ENCODE assay signal across 8 mouse cellular contexts in the genomic region with DNA sequence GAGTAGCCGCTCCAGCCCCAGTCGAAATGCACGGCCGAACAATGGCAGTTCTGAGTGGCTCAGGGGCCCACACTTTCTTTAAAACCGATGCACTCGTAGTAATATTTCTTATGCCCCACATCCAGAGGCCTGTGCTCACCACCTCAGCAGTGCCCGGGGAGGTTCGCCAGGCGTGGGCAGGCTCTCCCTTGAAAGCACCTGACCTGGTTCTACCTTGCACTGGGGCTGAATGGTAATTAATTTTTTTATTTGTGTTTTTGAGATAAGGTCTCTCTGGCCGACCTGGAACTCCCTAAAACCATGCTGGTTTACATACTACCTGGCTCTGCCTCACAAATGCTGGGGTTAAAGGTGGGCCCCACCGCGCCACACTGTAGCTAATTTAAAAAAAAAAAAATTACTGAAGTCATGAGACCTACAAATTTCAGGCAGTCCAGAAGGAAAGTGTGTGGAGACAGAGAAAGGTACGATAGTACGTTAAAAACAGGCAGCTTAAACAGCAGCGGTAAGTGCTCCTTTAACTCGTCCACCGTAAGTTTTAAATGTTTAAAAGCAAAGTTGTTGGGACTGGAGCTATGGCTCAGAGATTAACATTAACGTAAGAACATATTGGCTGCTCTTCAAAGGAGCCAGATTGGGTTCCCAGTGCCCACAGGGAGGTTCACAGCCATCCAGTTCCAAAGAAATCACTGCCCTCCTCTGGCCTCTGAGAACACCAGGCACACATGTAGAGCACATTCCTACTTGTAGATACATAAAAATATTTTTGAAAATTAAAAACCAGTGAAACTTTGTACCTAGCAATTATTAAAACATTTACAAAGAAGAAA. TPM values are rescaled to one million over a fixed set of nuclear protein-coding genes. Genes with fewer than 3 reads are reported as not detected.
A peak's percentile ranks its signal among the peaks of the same experiment; 100 is the strongest.
DNase-seq lines count a peak whose midpoint lies in the region; ATAC-seq lines count a peak whose summit lies in the region.

No protein-coding gene starts in this region.

- H3K4me1 ChIP-seq in forebrain, embryonic 16.5 days (replicated peaks; ENCODE audit: control insufficient read depth, insufficient read depth, low read length) = peaks cover 19% of the 10 kb centered on the region
- H3K4me1 ChIP-seq in midbrain, embryonic 10.5 days = peaks cover 37% of the 10 kb centered on the region

- H3K4me2 ChIP-seq in forebrain, embryonic 16.5 days (ENCODE audit: low read length) = peak overlapping the region; percentile 90

- H3K36me3 ChIP-seq in forebrain, embryonic 16.5 days (ENCODE audit: control insufficient read depth, insufficient read depth) = no peaks in the 10 kb centered on the region
- no peaks in the 10 kb centered on the region for H3K36me3 ChIP-seq in midbrain, embryonic 10.5 days

- H3K27me3 ChIP-seq in forebrain, embryonic 16.5 days (replicated peaks; ENCODE audit: control insufficient read depth, insufficient read depth, low read length) = no peaks in the 10 kb centered on the region
- H3K27me3 ChIP-seq in midbrain, embryonic 10.5 days (ENCODE audit: low read depth, poor library complexity, severe bottlenecking) = no peaks in the 10 kb centered on the region

- peak; percentile 20 for DNase-seq in kidney, adult 9 months
- DNase-seq in kidney, postnatal 4 days = no peak
- DNase-seq in R1 (ENCODE audit: low read depth, low spot score) = peak; percentile 20
- DNase-seq in midbrain, embryonic 10.5 days (ENCODE audit: low spot score) = no peak
- no peak for DNase-seq in B cell, adult 2 months
- no peak for DNase-seq in layer of hippocampus, postnatal 14 days (ENCODE audit: low spot score in 2 of 2)

- H3K4me3 ChIP-seq in forebrain, embryonic 16.5 days (replicated peaks; ENCODE audit: low read length) = peak overlapping the region; percentile 60
- H3K4me3 ChIP-seq in midbrain, embryonic 10.5 days = peak overlapping the region; percentile 77

- ATAC-seq in forebrain, embryonic 16.5 days = no peak
- ATAC-seq in megakaryocyte-erythroid progenitor cell, adult 5-6 weeks (replicated peaks; ENCODE audit: low FRiP score, low TSS enrichment, poor library complexity, severe bottlenecking) = no peak; the same call in 1 of the 2 replicates

- H3K9me3 ChIP-seq in forebrain, embryonic 16.5 days (ENCODE audit: control insufficient read depth, low read length) = no peaks in the 10 kb centered on the region
- no peaks in the 10 kb centered on the region for H3K9me3 ChIP-seq in midbrain, embryonic 10.5 days (replicated peaks)

- peak overlapping the region; percentile 62 for H3K9ac ChIP-seq in forebrain, embryonic 16.5 days (replicated peaks; ENCODE audit: low read depth, low read length)

- H3K27ac ChIP-seq in forebrain, embryonic 16.5 days (ENCODE audit: low read length) = peak overlapping the region; percentile 65; the same call in 1 of the 2 replicates
- peak overlapping the region; percentile 97 for H3K27ac ChIP-seq in midbrain, embryonic 10.5 days (replicated peaks)

- WGBS in forebrain, embryonic 16.5 days = 14% methylated on average over 18 of the region's 18 CpGs
- 17% methylated on average over 18 of the region's 18 CpGs for WGBS in midbrain, embryonic 10.5 days

RNA-seq across cellular contexts. Expression of a gene that starts 0.8 kb away (rescaled TPM):
- polyA plus RNA-seq in forebrain, embryonic 16.5 days (2015; fragmentation: Nextera tagmentation; extraction: Ambion mirVana) = 27.3 and 27.9 TPM in 2 replicates
- 8.6 and 9.1 TPM in 2 replicates for polyA plus RNA-seq in midbrain, embryonic 10.5 days (2016; fragmentation: Nextera tagmentation; extraction: Ambion mirVana)
- 10 to 100 TPM; 18.7 to 20.0 TPM for total RNA-seq in layer of hippocampus, postnatal 14 days (2021)
- total RNA-seq in megakaryocyte-erythroid progenitor cell, adult 5-6 weeks (2014; fragmentation: Nextera tagmentation) = 4.3 and 9.3 TPM in 2 replicates
- total RNA-seq in megakaryocyte-erythroid progenitor cell, adult 5-6 weeks (2017) = 10.4 and 10.7 TPM in 2 replicates

RNA-seq across cellular contexts. Expression of a gene that starts 47.1 kb away (rescaled TPM):
- polyA plus RNA-seq in forebrain, embryonic 16.5 days (2015; fragmentation: Nextera tagmentation; extraction: Ambion mirVana) = not detected in 2 replicates
- polyA plus RNA-seq in midbrain, embryonic 10.5 days (2016; fragmentation: Nextera tagmentation; extraction: Ambion mirVana) = not detected in 2 replicates
- not detected for total RNA-seq in layer of hippocampus, postnatal 14 days (2021)
- total RNA-seq in megakaryocyte-erythroid progenitor cell, adult 5-6 weeks (2014; fragmentation: Nextera tagmentation) = not detected in 2 replicates
- 2.9 TPM in 1 of 2 replicates, not detected in the other for total RNA-seq in megakaryocyte-erythroid progenitor cell, adult 5-6 weeks (2017)

Comparison
In these comparisons a context has a peak if more than half of its experiments do, and no peak if none do; other contexts are left out.
1. DNase-seq: peak in kidney, adult 9 months (single experiment) and R1 (single experiment); none in kidney, postnatal 4 days (0 of 2), midbrain, embryonic 10.5 days (single experiment), B cell, adult 2 months (0 of 2) and layer of hippocampus, postnatal 14 days (0 of 2).